Mouse (Mus musculus): Measurements from ENCODE around the gene Ephb1. TPM values are rescaled to one million over a fixed set of nuclear protein-coding genes. Genes with fewer than 3 reads are reported as not detected.
A peak's percentile ranks its signal among the peaks of the same experiment; 100 is the strongest.

The Ephb1 gene
- polyA plus RNA-seq, 1 experiment: not detected

GRCm38 (mm10) chr9:102358011-102358410 lies 3.5 kb upstream of the Ephb1 start:
- no peak overlapping the region for H3K4me3 ChIP-seq (ENCODE audit: insufficient read depth, low read depth, low read length)
- H3K4me1 ChIP-seq (ENCODE audit: control insufficient read depth, insufficient read depth, insufficient read length, low read length): no peaks in the 10 kb centered on the region
- no peak overlapping the region for H3K27ac ChIP-seq (replicated peaks; ENCODE audit: low read depth, low read length)

DNA sequence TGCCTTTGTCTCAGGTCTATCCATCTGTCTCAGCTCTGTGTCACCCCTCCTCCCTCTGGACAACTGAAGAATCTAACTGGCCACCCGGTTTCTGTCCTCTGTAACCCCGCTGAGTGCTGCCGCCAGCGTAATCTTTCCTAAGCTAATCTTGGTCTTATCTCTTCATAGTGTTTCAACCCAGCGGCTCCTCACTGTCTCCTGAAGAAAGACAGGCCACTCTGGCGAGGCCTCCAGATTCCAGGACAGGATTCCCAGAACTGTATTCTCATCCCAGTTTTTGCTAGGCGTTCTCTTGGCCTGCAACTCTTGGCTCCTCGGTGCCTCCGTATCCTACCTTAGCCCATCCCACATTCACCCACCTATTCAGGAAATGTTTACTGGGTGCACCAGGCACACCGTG lies 2.0 kb upstream of the Ephb1 start:
- H3K27ac ChIP-seq (replicated peaks; ENCODE audit: low read depth, low read length): no peak overlapping the region
- H3K4me1 ChIP-seq (ENCODE audit: control insufficient read depth, insufficient read depth, insufficient read length, low read length): no peaks in the 10 kb centered on the region
- no peak overlapping the region for H3K4me3 ChIP-seq (ENCODE audit: insufficient read depth, low read depth, low read length)

DNA sequence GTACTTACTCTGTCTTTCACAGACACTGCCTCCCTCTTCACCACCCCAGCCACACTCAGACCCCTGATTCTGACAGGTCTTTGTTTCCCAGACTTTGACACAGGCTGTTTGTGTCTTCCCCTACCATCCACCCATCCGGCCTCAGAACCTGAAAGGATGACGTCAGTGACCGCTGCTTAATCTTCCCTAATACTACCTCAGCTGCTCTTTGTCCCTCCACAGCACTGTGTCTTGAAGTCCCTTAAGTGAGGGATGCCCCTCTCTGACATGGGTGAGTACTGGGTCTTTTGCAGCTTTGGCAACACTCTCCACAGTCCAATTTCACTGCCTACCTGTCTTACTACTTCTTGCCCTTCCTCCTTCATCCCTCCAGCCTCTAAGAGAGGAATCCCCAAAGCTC lies 1.2 kb upstream of the Ephb1 start:
- no peak overlapping the region for H3K27ac ChIP-seq (replicated peaks; ENCODE audit: low read depth, low read length)
- no peak overlapping the region for H3K4me3 ChIP-seq (ENCODE audit: insufficient read depth, low read depth, low read length)
- H3K4me1 ChIP-seq (ENCODE audit: control insufficient read depth, insufficient read depth, insufficient read length, low read length): no peaks in the 10 kb centered on the region

DNA sequence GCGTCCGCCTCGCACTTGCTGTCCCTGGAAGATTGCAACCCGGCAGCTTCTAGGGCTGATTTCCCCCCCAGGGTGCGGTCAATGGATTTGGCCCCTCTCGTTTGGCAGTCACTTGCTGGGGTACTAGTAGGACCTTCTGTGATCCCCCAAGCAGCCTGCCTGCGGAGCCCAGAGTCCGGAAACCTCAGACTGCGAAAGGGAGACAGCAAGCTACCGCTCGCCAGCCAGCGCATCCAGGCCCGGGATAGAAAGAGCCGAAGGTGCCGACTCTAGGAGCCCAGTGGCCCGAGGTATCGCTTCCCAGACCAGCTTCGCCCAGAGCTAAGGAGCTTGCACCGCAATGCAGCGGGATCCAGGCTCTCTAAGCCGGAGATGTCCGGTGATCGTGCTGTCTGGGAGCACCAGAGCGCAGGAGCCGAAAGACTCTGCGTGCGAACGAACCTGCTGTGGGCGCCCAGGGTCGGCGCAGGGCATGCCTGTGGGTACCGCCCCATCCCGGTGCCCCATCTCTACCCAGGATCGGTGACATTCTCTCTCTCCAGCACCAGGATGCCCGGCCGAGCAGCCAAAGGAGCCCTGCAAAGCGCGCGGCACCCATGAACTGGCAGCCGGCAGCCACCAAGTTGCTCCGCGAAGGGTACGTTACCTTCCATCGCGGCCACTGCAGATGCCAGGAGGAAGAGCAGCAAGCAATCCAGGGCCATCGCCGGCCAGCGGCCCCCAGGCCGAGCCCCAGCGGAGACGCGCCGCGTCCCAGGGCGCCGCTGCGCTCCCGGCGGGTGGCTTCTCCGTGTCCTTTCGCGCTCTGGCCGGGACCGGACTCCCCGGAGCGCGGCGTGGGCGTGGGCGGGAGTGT lies 629 bp downstream of the Ephb1 start:
- peak overlapping the region; percentile 60 for H3K4me3 ChIP-seq (ENCODE audit: insufficient read depth, low read depth, low read length)
- no peak overlapping the region for H3K27ac ChIP-seq (replicated peaks; ENCODE audit: low read depth, low read length)
- no peaks in the 10 kb centered on the region for H3K4me1 ChIP-seq (ENCODE audit: control insufficient read depth, insufficient read depth, insufficient read length, low read length)

GRCm38 (mm10) chr9:102353056-102353635 lies 1.3 kb downstream of the Ephb1 start:
- H3K27ac ChIP-seq (replicated peaks; ENCODE audit: low read depth, low read length): no peak overlapping the region
- H3K4me3 ChIP-seq (ENCODE audit: insufficient read depth, low read depth, low read length): peak overlapping the region; percentile 60
- H3K4me1 ChIP-seq (ENCODE audit: control insufficient read depth, insufficient read depth, insufficient read length, low read length): no peaks in the 10 kb centered on the region

DNA sequence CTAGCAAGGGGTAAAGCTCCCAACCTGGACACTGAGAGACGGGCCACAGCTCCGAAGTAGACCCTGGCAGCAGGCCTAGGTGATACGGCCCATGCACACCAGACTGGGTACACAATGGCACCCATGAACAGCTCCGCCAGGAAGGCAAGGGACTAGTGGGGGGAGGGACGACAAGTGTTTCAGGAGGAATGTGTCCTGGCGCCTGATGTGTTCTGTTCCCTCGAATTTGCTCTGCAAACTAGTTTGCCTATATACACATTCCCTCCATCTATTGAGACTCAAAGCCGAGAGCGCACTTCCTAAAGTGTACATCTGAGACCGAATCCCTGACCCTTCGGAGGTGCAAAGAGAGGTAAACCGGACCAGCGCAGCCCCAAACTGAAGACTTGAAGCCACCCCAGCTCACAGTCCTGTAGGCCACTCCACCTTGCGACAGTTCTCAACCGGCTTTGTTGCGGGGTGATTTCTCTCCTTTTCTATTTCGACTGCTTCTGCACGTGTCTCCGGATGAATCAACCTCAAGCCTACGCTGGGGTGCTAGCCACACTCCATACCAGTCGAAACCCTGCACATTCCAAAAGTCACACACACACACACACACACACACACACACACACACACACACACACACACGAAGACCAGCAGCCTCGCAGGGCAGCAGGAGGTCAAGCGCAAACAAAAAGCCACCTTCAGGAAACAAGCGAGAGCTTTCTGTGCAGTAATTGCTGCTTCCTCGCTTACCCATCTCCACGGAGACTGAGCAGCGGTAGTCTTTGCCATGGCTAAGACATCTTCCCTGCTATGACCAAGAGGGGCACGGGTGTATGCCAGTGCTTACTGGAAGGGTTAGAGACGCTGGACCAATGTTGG lies 2.1 kb downstream of the Ephb1 start:
- Histone ChIP-seq H3K4me3 (ENCODE audit: insufficient read depth, low read depth, low read length) (peak overlapping the region; percentile 8; the same call in 1 of the 2 replicates), H3K27ac (replicated peaks; ENCODE audit: low read depth, low read length) (no peak overlapping the region), H3K4me1 (ENCODE audit: control insufficient read depth, insufficient read depth, insufficient read length, low read length) (no peaks in the 10 kb centered on the region)

- no peaks in the 10 kb centered on the region for H3K4me1 ChIP-seq (ENCODE audit: control insufficient read depth, insufficient read depth, insufficient read length, low read length)
- H3K4me3 ChIP-seq (ENCODE audit: insufficient read depth, low read depth, low read length): no peak overlapping the region
- H3K27ac ChIP-seq (replicated peaks; ENCODE audit: low read depth, low read length): no peak overlapping the region
These were observed 2.8 kb downstream of the Ephb1 start for GRCm38 (mm10) chr9:102351721-102352120.

DNA sequence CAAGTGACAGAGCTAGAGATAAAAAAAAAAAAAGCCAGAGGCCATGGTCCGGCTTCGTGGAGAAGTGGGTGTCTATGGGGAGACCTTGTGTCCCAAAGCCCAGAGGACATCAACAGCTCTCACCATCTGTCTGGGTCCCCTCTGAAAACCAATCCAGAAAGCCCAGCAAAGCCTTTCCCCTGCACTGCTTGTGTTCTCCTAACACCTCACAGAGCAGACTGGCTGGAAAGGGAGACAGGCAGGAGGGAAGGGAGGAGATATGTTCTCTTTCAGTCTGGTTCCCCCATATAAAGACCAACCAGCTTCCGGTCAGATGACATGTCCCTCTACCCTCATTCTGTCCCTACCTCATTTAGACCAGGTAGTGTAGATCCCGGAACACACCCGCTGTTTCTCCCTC lies 3.3 kb downstream of the Ephb1 start:
- H3K27ac ChIP-seq (replicated peaks; ENCODE audit: low read depth, low read length): no peak overlapping the region
- H3K4me3 ChIP-seq (ENCODE audit: insufficient read depth, low read depth, low read length): no peak overlapping the region
- no peaks in the 10 kb centered on the region for H3K4me1 ChIP-seq (ENCODE audit: control insufficient read depth, insufficient read depth, insufficient read length, low read length)

DNA sequence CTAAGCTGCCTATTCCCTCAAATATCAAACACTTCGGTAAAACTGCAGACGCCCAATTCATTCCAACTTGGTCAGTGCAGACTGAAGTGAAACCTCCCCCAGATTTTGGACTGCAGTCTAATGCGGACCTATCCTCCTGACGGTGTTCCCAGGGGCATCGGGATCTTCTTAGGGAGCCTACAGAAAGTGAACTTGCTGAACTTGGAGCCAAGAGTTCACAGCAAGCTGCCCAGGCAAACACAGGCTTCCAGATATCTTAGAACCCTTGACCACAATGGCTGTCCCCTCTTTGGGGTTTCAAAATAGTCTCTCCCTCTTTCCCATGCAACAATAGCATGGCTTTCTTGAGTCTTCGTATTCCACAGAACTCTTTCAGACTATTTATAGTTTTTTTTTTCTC lies 3.8 kb downstream of the Ephb1 start:
- no peaks in the 10 kb centered on the region for H3K4me1 ChIP-seq (ENCODE audit: control insufficient read depth, insufficient read depth, insufficient read length, low read length)
- H3K27ac ChIP-seq (replicated peaks; ENCODE audit: low read depth, low read length): no peak overlapping the region
- no peak overlapping the region for H3K4me3 ChIP-seq (ENCODE audit: insufficient read depth, low read depth, low read length)

DNA sequence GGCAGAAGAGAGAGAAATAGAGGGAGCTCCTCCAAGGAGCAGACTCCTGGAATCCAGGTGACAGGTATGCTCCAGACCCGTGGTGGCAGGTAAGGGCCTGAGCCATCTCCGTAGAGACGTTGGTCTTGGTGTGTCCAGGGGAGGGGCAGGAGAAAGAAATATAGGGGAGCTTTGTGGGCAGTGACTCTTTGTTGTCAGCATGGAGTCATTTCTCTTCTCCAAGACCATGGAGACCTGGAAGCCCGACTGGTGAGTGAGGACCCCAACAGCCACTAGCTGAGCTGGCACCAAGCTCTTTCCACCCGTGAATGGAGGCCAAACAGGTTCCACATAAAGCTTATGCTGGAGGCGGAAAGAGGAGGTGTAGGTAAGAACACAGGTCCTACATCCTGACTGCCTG lies 4.4 kb downstream of the Ephb1 start:
- H3K27ac ChIP-seq (replicated peaks; ENCODE audit: low read depth, low read length): no peak overlapping the region
- H3K4me1 ChIP-seq (ENCODE audit: control insufficient read depth, insufficient read depth, insufficient read length, low read length): no peaks in the 10 kb centered on the region
- H3K4me3 ChIP-seq (ENCODE audit: insufficient read depth, low read depth, low read length): no peak overlapping the region

- no peaks in the 10 kb centered on the region for H3K4me1 ChIP-seq (ENCODE audit: control insufficient read depth, insufficient read depth, insufficient read length, low read length)
- H3K4me3 ChIP-seq (ENCODE audit: insufficient read depth, low read depth, low read length): no peak overlapping the region
- no peak overlapping the region for H3K27ac ChIP-seq (replicated peaks; ENCODE audit: low read depth, low read length)
These were observed 7.7 kb downstream of the Ephb1 start for GRCm38 (mm10) chr9:102346801-102347200.

GRCm38 (mm10) chr9:102345474-102345873 lies 9.0 kb downstream of the Ephb1 start:
- Histone ChIP-seq H3K4me1 (ENCODE audit: control insufficient read depth, insufficient read depth, insufficient read length, low read length) (no peaks in the 10 kb centered on the region), H3K4me3 (ENCODE audit: insufficient read depth, low read depth, low read length) (no peak overlapping the region), H3K27ac (replicated peaks; ENCODE audit: low read depth, low read length) (no peak overlapping the region)

DNA sequence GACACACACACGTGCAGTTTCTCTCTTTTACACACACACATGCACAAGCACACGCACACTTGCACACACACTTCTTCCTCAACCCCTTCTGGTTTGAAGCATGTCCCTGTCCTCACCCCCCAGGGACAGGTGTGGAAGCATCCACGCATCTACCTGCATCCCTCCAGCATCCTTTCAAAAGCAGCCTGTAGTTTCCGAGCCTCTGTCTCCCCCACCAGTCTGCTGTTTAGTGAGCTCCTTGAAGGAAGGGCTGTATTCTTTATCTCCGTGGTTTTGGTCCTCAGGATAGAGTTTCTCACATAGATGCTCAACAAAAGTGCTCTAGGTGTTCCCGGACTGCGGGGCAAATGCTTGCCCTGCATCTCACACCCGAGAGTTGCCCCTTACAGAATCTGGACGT lies 9.4 kb downstream of the Ephb1 start:
- Histone ChIP-seq H3K4me1 (ENCODE audit: control insufficient read depth, insufficient read depth, insufficient read length, low read length) (no peaks in the 10 kb centered on the region), H3K27ac (replicated peaks; ENCODE audit: low read depth, low read length) (no peak overlapping the region), H3K4me3 (ENCODE audit: insufficient read depth, low read depth, low read length) (no peak overlapping the region)

- Histone ChIP-seq H3K27ac (replicated peaks; ENCODE audit: low read depth, low read length) (no peak overlapping the region), H3K4me3 (ENCODE audit: insufficient read depth, low read depth, low read length) (no peak overlapping the region), H3K4me1 (ENCODE audit: control insufficient read depth, insufficient read depth, insufficient read length, low read length) (no peaks in the 10 kb centered on the region)
These were observed 10.2 kb downstream of the Ephb1 start for GRCm38 (mm10) chr9:102344086-102344930.

DNA sequence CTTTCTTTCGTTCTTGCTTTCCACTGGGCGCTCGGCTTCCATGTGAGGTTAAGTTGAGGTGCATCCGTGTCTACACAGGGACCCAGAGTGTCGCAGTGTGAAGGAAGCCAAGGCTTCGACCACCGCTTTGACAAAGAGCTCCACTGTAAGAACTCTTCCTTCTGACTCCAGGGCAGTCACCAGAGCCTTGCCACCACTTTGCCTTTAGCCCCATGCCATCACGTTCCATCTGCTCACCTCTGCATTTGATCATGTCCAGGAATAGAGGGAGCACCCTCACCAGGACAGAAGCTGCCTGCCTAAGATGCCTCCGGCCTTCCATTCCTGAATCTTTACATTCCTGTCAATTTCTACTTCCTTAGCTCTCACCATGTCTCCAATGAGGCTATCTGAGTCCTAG lies 11.4 kb downstream of the Ephb1 start:
- no peak overlapping the region for H3K4me3 ChIP-seq (ENCODE audit: insufficient read depth, low read depth, low read length)
- no peak overlapping the region for H3K27ac ChIP-seq (replicated peaks; ENCODE audit: low read depth, low read length)
- H3K4me1 ChIP-seq (ENCODE audit: control insufficient read depth, insufficient read depth, insufficient read length, low read length): no peaks in the 10 kb centered on the region

All from brown adipose tissue, adult 24 weeks (tissue).